Mouse (Mus musculus) kidney, postnatal 36 days (tissue): Measurements from ENCODE around the gene Jph4.

Experiments
- DNase-seq, 2 experiments: peaks; one replicate each; pipeline ENCODE4 v3.0.0; 2021 to 2022; ENCODE audit warnings: mixed read lengths in 2 of 2

The Jph4 gene

DNA sequence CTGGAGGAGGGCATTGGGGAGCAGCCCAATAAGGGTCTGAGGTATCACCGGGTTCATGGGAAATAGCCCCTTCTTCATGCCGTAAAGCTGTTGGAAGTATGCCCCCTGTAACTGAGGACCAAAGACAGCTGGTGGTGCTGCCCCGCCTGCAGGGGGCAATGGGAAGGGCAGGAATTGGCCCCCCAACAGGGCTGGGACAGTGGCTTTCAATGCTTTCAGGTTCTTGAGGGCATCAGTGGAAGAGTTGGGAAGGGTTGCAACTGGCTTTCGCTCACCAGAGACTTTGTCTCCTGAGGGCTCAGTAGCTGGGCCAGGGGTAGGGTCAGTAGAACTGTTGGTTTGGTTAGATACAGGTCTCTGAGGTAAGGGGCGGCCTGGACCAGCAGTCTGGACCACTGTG, 53.6 kb downstream of the Jph4 start:
- no peak for DNase-seq

DNA sequence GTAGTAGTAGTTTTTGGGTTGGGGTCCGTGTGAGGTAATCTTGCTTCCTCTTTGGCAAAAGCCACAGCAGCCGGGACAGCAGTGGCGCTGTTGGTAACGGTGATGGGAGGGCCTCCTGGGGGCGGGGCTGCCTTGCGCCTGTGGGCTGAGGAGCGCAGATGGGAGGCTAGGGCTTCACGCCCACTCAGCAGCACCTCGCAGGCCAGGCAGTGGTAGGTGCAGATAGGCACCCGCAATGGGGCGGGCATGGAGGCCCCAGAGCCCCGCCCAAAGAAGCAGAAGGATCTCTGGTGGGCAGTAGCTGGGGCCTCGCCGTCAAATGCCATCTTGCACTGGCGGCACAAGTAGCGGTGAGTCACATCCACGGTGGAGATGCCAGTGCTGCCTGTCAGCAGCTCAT, 54.1 kb downstream of the Jph4 start:
- no peak for DNase-seq

DNA sequence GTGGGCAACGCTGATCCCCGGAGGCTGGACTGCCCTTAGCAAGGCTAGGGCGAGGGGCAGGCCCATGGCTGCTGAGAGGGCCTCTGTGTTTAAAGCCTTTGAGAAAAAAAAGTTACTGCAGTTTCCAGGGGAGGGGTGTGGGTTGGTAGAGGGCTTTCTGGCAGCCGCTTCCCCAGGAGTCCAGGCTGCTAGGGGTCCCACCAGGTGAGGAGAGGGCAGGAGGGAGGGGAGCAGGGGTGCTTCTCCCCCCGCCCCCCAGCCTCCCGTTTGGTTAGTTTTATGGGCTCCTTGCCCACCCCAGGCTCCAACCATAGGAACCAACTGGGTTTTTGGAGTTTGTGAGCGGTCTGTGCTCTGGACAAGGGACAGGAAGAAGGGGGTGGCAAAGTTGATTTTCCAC, 54.9 kb downstream of the Jph4 start:
- no peak for DNase-seq

DNA sequence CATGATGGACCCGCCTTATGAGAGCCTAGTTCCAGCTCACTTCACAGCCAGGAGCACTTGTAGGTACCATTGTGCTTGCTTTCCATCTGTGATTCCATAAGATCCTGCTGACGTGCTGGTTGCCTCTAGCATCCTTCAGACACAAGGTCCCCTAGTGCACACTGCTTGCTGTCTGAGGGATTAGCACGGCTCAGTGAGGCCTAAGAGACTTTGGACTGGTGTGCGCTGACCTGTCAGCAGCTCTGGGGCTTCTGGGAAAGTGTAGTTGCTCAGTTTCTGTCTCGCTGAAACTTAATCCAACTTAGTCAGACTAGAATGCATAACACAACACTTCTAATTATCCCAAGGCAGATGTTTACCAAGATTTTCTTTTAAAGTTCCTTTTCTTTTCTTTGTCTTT, 56.8 kb downstream of the Jph4 start:
- peak; percentile 61 to 71 for DNase-seq

DNA sequence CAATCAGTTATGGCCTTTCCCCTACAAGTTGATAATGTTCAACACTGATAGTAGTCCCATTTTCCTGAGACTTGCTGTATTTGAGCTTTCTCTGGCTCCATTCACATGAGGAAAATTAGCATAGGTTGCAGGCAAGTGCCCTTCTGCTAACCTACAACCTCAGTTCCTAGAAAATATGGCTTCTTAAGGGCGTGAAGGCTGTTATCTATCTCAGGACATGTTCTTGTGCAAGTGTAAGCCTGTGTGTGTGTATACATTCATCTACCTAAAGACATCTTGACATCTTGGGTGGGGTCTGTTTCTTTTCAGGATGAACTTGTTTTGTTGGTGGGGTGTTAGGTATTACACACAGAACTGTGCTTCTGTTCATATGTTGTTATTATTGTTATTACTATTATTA, 57.7 kb downstream of the Jph4 start:
- DNase-seq, result no peak
